Comparison of ENCODE assay signal across 10 mouse cellular contexts in the genomic region with DNA sequence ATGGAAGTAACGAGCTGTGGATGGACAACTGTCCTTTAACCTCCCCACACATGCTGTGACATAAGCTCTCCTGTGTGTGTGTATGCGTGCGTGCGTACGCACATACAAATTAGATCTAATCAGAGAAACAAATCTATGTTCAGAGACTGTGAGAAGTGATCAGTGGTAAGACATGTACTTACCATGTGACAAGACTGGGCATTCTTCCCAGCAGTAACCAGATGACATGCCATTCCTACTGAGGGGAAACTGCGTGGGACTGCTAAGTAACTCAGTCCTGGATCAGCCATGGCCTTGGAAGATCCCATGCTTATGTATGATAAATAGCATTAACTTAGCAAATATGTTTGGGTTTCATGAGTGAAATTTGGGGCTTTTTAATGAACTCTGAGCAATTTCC. TPM values are rescaled to one million over a fixed set of nuclear protein-coding genes. Genes with fewer than 3 reads are reported as not detected.
DNase-seq lines count a peak whose midpoint lies in the region; ATAC-seq and TF ChIP-seq lines count a peak whose summit lies in the region.
"Had no signal": no experiment of that assay in that cellular context is flagged by ENCODE, and none has a peak within 500 bp of the region (broad histone marks: within the 10 kb centered on the region; RNA-seq: fewer than 3 reads in every experiment).

No protein-coding gene starts in this region.

- no peak overlapping the region for H3K9ac ChIP-seq in forebrain, embryonic 14.5 days (ENCODE audit: low read length)
- H3K9ac ChIP-seq in forebrain, embryonic 12.5 days = no peak overlapping the region
- H3K9ac ChIP-seq in MEL (ENCODE audit: control insufficient read depth, low read depth, low read length, poor library complexity, severe bottlenecking) = no peak overlapping the region
- no peak overlapping the region for H3K9ac ChIP-seq in embryonic facial prominence, embryonic 14.5 days (ENCODE audit: low read depth, low read length)
- H3K9ac ChIP-seq: neural tube, embryonic 12.5 days had no signal

- H3K27ac ChIP-seq in forebrain, embryonic 14.5 days (ENCODE audit: low read depth, low read length) = peak overlapping the region; percentile 55; the same call in 1 of the 2 replicates
- no peak overlapping the region for H3K27ac ChIP-seq in forebrain, embryonic 12.5 days
- H3K27ac ChIP-seq in layer of hippocampus, adult 2 months = peak overlapping the region; percentile 63; the same call in 1 of the 2 replicates
- H3K27ac ChIP-seq in MEL (ENCODE audit: control insufficient read depth, low read depth, low read length) = no peak overlapping the region
- no peak overlapping the region for H3K27ac ChIP-seq in embryonic facial prominence, embryonic 14.5 days (replicated peaks; ENCODE audit: low read depth, low read length)
- H3K27ac ChIP-seq: neural tube, embryonic 12.5 days had no signal

- DNase-seq in forebrain, embryonic 14.5 days (ENCODE audit: low spot score) = peak; percentile 71
- DNase-seq in layer of hippocampus, adult 2 months (ENCODE audit: low spot score in 2 of 2) = peak in 1 of 2 experiments; percentile 56
- no peak for DNase-seq in layer of hippocampus, adult 9-10 months (ENCODE audit: low spot score)
- DNase-seq in MEL (ENCODE audit: low read depth, low spot score) = no peak
- DNase-seq in embryonic facial prominence, embryonic 14.5 days (ENCODE audit: low spot score) = peak; percentile 75
- no peak for DNase-seq in urinary bladder, postnatal 25 days (ENCODE audit: low spot score)
- DNase-seq: thymus, postnatal 36 days had no signal

- TF ChIP-seq RAD21 in MEL (IDR thresholded peaks at IDR 0.05; ENCODE audit: low read depth, low read length) = no peak

- H3K4me1 ChIP-seq in forebrain, embryonic 14.5 days (ENCODE audit: control insufficient read depth, insufficient read depth, low read length) = no peaks in the 10 kb centered on the region
- no peaks in the 10 kb centered on the region for H3K4me1 ChIP-seq in forebrain, embryonic 12.5 days
- peaks cover 24 to 29% of the 10 kb centered on the region in 2 experiments for H3K4me1 ChIP-seq in MEL (ENCODE audit: control insufficient read depth in 1 of 2, insufficient read depth in 2 of 2, low read length in 2 of 2)
- H3K4me1 ChIP-seq in embryonic facial prominence, embryonic 14.5 days (ENCODE audit: control insufficient read depth, insufficient read depth, low read length) = peaks cover 12% of the 10 kb centered on the region; the same call in 1 of the 2 replicates
- H3K4me1 ChIP-seq: neural tube, embryonic 12.5 days had no signal

- peaks cover 95% of the 10 kb centered on the region for H3K79me2 ChIP-seq in MEL (ENCODE audit: control insufficient read depth, insufficient read depth, low read length, poor library complexity)

- TF ChIP-seq POLR2A in MEL (IDR thresholded peaks at IDR 0.05; ENCODE audit: control insufficient read depth in 1 of 2, insufficient read depth in 1 of 2, low read depth in 1 of 2, low read length in 2 of 2, poor library complexity in 1 of 2) = no peak

- H3K4me3 ChIP-seq in forebrain, embryonic 14.5 days (ENCODE audit: low read depth, low read length) = no peak overlapping the region
- no peak overlapping the region for H3K4me3 ChIP-seq in forebrain, embryonic 12.5 days (replicated peaks)
- H3K4me3 ChIP-seq in layer of hippocampus, adult 2 months = no peak overlapping the region
- H3K4me3 ChIP-seq in MEL (ENCODE audit: control insufficient read depth in 1 of 2, insufficient read depth in 1 of 2, low read depth in 2 of 2, low read length in 2 of 2) = no peak overlapping the region
- H3K4me3 ChIP-seq in embryonic facial prominence, embryonic 14.5 days (ENCODE audit: low read depth, low read length) = no peak overlapping the region
- H3K4me3 ChIP-seq: neural tube, embryonic 12.5 days had no signal

- H3K4me2 ChIP-seq in forebrain, embryonic 14.5 days (ENCODE audit: low read length) = no peak overlapping the region
- no peak overlapping the region for H3K4me2 ChIP-seq in forebrain, embryonic 12.5 days
- no peak overlapping the region for H3K4me2 ChIP-seq in embryonic facial prominence, embryonic 14.5 days (ENCODE audit: low read depth, low read length)
- H3K4me2 ChIP-seq: neural tube, embryonic 12.5 days had no signal

- TF ChIP-seq CTCF in layer of hippocampus, adult 2 months (conservative IDR thresholded peaks at IDR 0.05) = no peak
- TF ChIP-seq CTCF in MEL (IDR thresholded peaks at IDR 0.05 in 2 of 3, conservative IDR thresholded peaks at IDR 0.05 in 1 of 3; ENCODE audit: control insufficient read depth in 1 of 3, insufficient read depth in 1 of 3, low read depth in 2 of 3, low read length in 3 of 3, poor library complexity in 1 of 3, severe bottlenecking in 1 of 3) = no peak

- no peaks in the 10 kb centered on the region for H3K27me3 ChIP-seq in forebrain, embryonic 14.5 days (replicated peaks; ENCODE audit: control insufficient read depth, insufficient read depth, low read length)
- H3K27me3 ChIP-seq in forebrain, embryonic 12.5 days = no peaks in the 10 kb centered on the region
- H3K27me3 ChIP-seq in MEL (ENCODE audit: control insufficient read depth in 1 of 2, insufficient read depth in 2 of 2, low read length in 2 of 2) = no peaks in the 10 kb centered on the region
- no peaks in the 10 kb centered on the region for H3K27me3 ChIP-seq in embryonic facial prominence, embryonic 14.5 days (replicated peaks; ENCODE audit: control insufficient read depth, insufficient read depth, low read length)
- H3K27me3 ChIP-seq: neural tube, embryonic 12.5 days had no signal

- H3K36me3 ChIP-seq in forebrain, embryonic 14.5 days (ENCODE audit: control insufficient read depth, insufficient read depth, low read length) = peaks cover 5% of the 10 kb centered on the region; the same call in 1 of the 2 replicates
- peaks cover 36% of the 10 kb centered on the region for H3K36me3 ChIP-seq in forebrain, embryonic 12.5 days (replicated peaks)
- H3K36me3 ChIP-seq in MEL (ENCODE audit: control insufficient read depth in 1 of 2, insufficient read depth in 2 of 2, low read length in 2 of 2) = peaks cover 44 to 56% of the 10 kb centered on the region in 2 experiments
- peaks cover 40% of the 10 kb centered on the region for H3K36me3 ChIP-seq in embryonic facial prominence, embryonic 14.5 days (ENCODE audit: control insufficient read depth, insufficient read depth, low read length)

- ATAC-seq in forebrain, embryonic 14.5 days = peak; percentile 63; the same call in 1 of the 2 replicates
- no peak for ATAC-seq in forebrain, embryonic 12.5 days (ENCODE audit: low FRiP score)
- 0 out of 2 replicates have a peak, but pooled peaks have one; percentile 37 for ATAC-seq in embryonic facial prominence, embryonic 14.5 days (ENCODE audit: low read depth)
- no peak for ATAC-seq in erythroblast, adult 5-6 weeks (replicated peaks; ENCODE audit: low FRiP score, poor library complexity, severe bottlenecking)

- no peak for TF ChIP-seq EP300 in MEL (IDR thresholded peaks at IDR 0.05; ENCODE audit: low read depth in 1 of 2, low read length in 2 of 2)

- H3K9me3 ChIP-seq in forebrain, embryonic 14.5 days (replicated peaks; ENCODE audit: control insufficient read depth, low read length) = no peaks in the 10 kb centered on the region
- H3K9me3 ChIP-seq in forebrain, embryonic 12.5 days = no peaks in the 10 kb centered on the region
- no peaks in the 10 kb centered on the region for H3K9me3 ChIP-seq in MEL (replicated peaks; ENCODE audit: insufficient read depth, low read length)
- no peaks in the 10 kb centered on the region for H3K9me3 ChIP-seq in embryonic facial prominence, embryonic 14.5 days (ENCODE audit: control insufficient read depth, low read length)
- H3K9me3 ChIP-seq: neural tube, embryonic 12.5 days had no signal

- WGBS in forebrain, embryonic 14.5 days = 75% methylated on average over 6 of the region's 6 CpGs
- WGBS in forebrain, embryonic 12.5 days = 95% methylated on average over 6 of the region's 6 CpGs
- WGBS in embryonic facial prominence, embryonic 14.5 days = 88% methylated on average over 6 of the region's 6 CpGs

TF ChIP-seq in MEL, 35 proteins besides CTCF, POLR2A, EP300 and RAD21:
- TF ChIP-seq USF1 (IDR thresholded peaks at IDR 0.05; ENCODE audit: low read depth, low read length) (peak; percentile 30; the same call in 1 of the 2 replicates), GATA1 (IDR thresholded peaks at IDR 0.05; ENCODE audit: low read depth, low read length) (no peak)

RNA-seq across cellular contexts. Expression of a gene that starts 23.5 kb away (rescaled TPM):
- polyA plus RNA-seq in forebrain, embryonic 14.5 days (2014; fragmentation: Nextera tagmentation; extraction: Ambion mirVana) = 108 and 113 TPM in 2 replicates
- 124 and 137 TPM in 2 replicates for polyA plus RNA-seq in forebrain, embryonic 12.5 days (2016; fragmentation: Nextera tagmentation; extraction: Ambion mirVana)
- total RNA-seq in layer of hippocampus, adult 2 months (2021) = 100 to 1,000 TPM; 182 to 198 TPM
- 75.3 and 93.2 TPM in 2 replicates for total RNA-seq in MEL (2012; rRNA removed)
- 100 to 1,000 TPM in 1 of 2 experiments, not detected in 1; 261 TPM for polyA plus RNA-seq in MEL (2012; ENCODE audit: insufficient read depth in 1 of 2, insufficient read length in 2 of 2, low read depth in 1 of 2, low replicate concordance in 2 of 2, missing spikeins in 1 of 2)
- 66.7 TPM in 2 replicates for polyA plus RNA-seq in embryonic facial prominence, embryonic 14.5 days (2014; fragmentation: Nextera tagmentation; extraction: Ambion mirVana)
- 27.4 and 34.4 TPM in 2 replicates for total RNA-seq in erythroblast, adult 5-6 weeks (2015; ENCODE audit: low replicate concordance)
- total RNA-seq in erythroblast, adult 5-6 weeks (2017; ENCODE audit: low replicate concordance) = 12.0 and 21.9 TPM in 2 replicates

RNA-seq across cellular contexts. Expression of a gene that starts 56.8 kb away (rescaled TPM):
- 38.3 and 50.1 TPM in 2 replicates for polyA plus RNA-seq in forebrain, embryonic 14.5 days (2014; fragmentation: Nextera tagmentation; extraction: Ambion mirVana)
- 28.4 and 29.7 TPM in 2 replicates for polyA plus RNA-seq in forebrain, embryonic 12.5 days (2016; fragmentation: Nextera tagmentation; extraction: Ambion mirVana)
- total RNA-seq in layer of hippocampus, adult 2 months (2021) = 10 to 100 TPM; 60.4 to 66.6 TPM
- 30.0 and 35.3 TPM in 2 replicates for total RNA-seq in MEL (2012; rRNA removed)
- polyA plus RNA-seq in MEL (2012; ENCODE audit: insufficient read depth in 1 of 2, insufficient read length in 2 of 2, low read depth in 1 of 2, low replicate concordance in 2 of 2, missing spikeins in 1 of 2) = 10 to 100 TPM in 1 of 2 experiments, not detected in 1; 43.1 TPM
- polyA plus RNA-seq in embryonic facial prominence, embryonic 14.5 days (2014; fragmentation: Nextera tagmentation; extraction: Ambion mirVana) = 23.4 and 24.6 TPM in 2 replicates
- total RNA-seq in erythroblast, adult 5-6 weeks (2015; ENCODE audit: low replicate concordance) = 1.7 and 5.0 TPM in 2 replicates
- 7.4 and 22.4 TPM in 2 replicates for total RNA-seq in erythroblast, adult 5-6 weeks (2017; ENCODE audit: low replicate concordance)

Comparison
In these comparisons a context has a peak if more than half of its experiments do, and no peak if none do; other contexts are left out.
1. ATAC-seq: peak in forebrain, embryonic 14.5 days (single experiment) and embryonic facial prominence, embryonic 14.5 days (single experiment); none in forebrain, embryonic 12.5 days (single experiment) and erythroblast, adult 5-6 weeks (single experiment).
2. H3K27ac ChIP-seq: peak in forebrain, embryonic 14.5 days (single experiment) and layer of hippocampus, adult 2 months (single experiment); none in forebrain, embryonic 12.5 days (single experiment), MEL (single experiment) and embryonic facial prominence, embryonic 14.5 days (single experiment).
3. DNase-seq: peak in forebrain, embryonic 14.5 days (single experiment) and embryonic facial prominence, embryonic 14.5 days (single experiment); none in layer of hippocampus, adult 9-10 months (single experiment), MEL (single experiment) and urinary bladder, postnatal 25 days (single experiment).